Mouse (Mus musculus): ENCODE data around the gene Timm29.

Gene Timm29

DNA sequence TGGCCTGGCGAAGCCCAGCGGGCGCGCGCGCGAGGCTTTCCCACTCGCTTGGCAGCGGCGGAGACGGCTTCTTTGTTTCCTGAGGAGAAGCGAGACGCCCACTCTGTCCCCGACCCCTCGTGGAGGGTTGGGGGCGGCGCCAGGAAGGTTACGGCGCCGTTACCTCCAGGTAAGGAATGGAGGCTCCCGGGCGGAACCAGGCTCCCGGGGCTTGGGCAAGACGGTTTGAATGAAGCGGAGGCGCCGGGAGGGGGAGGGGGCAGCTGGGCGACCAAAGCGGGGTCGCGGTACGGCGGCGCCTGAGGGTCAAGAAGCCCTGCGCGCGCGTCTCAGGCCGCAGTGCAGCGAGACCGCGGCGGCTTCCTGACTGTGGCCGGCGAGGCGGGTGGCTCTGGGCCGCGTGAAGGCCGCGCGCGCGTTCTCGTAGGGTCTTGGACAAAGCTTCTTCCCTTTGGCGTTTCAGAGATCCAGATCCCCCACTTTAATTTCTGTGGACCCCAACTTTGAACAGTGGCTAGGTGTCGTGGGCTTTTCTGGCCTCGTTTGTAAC, 23.8 kb downstream of the Timm29 start:
- DNase-seq (ENCODE audit: low spot score in 2 of 2), result peak; percentile 83 to 93

- peak; percentile 32 to 70 for DNase-seq (ENCODE audit: low spot score in 2 of 2)
Observed at GRCm38 (mm10) chr9:21617066-21617465, 24.5 kb downstream of the Timm29 start.

- DNase-seq (ENCODE audit: low spot score in 2 of 2), result no peak
Observed at GRCm38 (mm10) chr9:21620229-21620628, 27.7 kb downstream of the Timm29 start.

GRCm38 (mm10) chr9:21622676-21623075, 30.2 kb downstream of the Timm29 start:
- no peak for DNase-seq (ENCODE audit: low spot score in 2 of 2)

GRCm38 (mm10) chr9:21625342-21626339, 33.1 kb downstream of the Timm29 start:
- peak in 1 of 2 experiments; percentile 31 for DNase-seq (ENCODE audit: low spot score in 2 of 2)

- DNase-seq (ENCODE audit: low spot score in 2 of 2), result no peak
Observed at GRCm38 (mm10) chr9:21626571-21626970, 34.0 kb downstream of the Timm29 start.

DNA sequence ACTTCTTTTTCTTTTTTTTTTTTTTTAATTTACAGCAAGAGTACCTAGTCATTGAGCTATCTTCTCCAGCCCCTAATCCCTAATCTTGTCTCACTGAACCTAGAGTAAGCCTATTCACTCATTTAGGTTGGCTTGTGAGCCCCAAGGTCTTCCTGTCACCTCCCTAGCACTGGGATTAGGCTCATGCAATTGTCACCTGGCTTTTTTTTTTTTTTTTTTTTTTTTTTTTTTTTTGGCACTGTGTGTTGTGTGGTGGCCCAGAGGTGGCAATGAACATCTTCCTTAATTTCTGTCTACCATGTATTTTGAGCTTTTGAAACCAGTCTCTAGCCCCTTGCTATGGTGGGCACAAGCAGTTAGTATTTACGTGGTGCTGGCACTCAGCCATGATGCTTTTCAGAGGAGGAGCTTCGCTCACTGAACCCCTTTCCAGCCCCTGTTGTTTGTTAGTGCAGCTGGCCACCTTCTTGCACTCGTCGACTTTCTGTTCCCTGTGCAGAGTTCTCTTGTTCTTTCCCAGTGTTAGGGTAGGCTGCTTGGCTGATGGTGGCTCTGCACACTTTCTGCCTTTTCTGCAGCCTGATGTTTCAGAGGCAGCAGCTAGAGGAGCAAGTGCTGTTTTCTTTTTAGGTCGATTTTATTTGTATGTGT, 34.7 kb downstream of the Timm29 start:
- peak in 1 of 2 experiments; percentile 31 for DNase-seq (ENCODE audit: low spot score in 2 of 2)

- peak in 1 of 2 experiments; percentile 41 for DNase-seq (ENCODE audit: low spot score in 2 of 2)
Observed at GRCm38 (mm10) chr9:21630673-21631072, 38.2 kb downstream of the Timm29 start.

DNA sequence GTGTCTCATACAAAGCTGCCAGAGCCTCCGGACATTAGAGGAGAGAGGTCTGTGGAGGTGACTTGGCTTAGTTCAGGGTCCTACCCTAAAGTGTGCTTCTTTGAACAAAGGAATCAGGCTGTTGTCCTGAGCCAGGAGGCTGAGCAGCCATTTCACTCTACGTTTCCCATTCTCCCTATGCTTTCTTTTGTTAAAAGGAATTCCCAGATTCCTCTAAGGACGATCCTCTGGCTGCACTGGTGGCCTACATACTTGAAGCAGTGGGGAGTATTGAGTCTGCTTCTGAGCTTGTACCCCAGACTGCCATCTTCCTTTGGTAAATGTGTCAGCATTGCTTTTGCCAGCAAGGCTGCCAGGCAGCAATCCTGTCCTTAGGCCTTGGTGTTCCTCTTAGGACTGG, 40.6 kb downstream of the Timm29 start:
- no peak for DNase-seq (ENCODE audit: low spot score in 2 of 2)

DNA sequence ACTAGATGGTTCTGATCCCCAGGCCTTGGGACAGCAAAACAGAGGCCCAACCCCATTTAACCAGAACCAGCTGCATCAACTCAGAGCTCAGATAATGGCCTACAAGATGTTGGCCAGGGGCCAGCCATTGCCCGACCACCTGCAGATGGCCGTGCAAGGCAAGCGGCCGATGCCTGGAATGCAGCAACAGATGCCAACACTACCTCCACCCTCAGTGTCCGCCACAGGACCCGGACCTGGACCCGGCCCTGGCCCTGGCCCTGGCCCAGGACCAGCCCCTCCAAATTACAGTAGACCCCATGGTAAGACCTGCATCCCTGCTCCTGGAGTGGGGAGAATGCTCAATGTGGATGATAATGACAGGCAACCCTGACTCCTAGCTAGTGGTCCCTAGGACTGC, 43.1 kb downstream of the Timm29 start:
- no peak for DNase-seq (ENCODE audit: low spot score in 2 of 2)

DNA sequence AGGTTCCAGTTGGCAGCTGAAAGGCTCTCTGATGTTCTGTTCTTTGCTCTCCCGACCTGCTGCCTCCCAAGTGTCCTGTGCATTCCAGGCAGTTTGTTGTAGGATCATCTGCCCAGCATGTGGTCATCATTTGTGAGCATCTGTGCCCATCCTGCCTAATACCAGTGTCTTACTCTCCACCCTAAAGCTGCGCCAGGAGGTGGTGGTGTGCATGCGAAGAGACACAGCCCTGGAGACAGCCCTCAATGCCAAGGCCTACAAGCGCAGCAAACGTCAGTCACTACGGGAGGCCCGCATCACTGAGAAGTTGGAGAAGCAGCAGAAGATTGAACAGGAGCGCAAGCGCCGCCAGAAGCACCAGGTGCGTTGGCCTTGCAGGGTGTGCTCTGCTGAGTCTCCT, 46.5 kb downstream of the Timm29 start:
- DNase-seq (ENCODE audit: low spot score in 2 of 2), result no peak
